Mouse (Mus musculus) c-Kit-positive CD71-positive TER-119-positive erythroid progenitor cells, embryonic 14.5 days (primary cell): ENCODE data around the gene Ubxn6.

ENCODE experiments used
- DNase-seq: peaks from one replicate; pipeline ENCODE4 v3.0.0-alpha.2; 2013; ENCODE audit warnings: low spot score

The Ubxn6 gene

DNA sequence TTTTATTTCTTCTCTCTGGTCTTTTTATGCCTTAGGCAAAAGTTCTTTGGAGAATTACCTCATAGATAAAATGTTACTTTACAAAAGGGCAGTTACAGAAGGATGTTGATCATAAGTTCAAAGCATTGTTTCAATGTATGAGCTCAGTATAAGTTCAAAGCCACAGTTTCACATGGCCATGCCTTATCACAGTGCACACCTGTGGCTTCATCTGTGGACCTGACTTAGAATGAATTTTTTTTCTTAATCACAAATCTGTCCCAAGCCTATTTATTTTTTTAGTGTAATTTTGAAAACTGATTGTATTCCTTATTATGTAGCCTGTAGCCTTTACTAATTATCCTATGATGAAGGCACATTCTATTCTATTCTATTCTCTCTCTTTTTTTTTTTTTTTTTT is 19.9 kb downstream of the Ubxn6 start:
- DNase-seq = no peak

DNA sequence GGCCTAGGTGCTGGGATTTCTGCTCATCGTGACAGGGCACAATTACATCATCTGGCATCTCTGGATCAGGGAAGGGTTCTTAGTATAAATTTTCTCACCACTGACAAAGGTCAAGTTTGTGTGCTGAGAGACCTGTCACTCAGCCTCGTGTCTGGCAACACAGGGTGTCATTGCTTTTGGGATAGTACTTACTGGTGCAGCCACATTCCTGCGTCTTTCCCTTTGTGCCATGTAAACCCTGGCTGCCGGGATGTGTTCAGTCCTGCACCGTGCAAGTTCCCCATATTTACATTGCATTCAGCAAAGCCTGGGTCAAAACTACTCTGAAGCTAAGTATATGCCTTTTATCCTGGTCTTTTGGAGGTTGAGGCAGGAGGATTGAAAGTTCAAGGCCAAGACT is 23.5 kb downstream of the Ubxn6 start:
- no peak for DNase-seq

DNA sequence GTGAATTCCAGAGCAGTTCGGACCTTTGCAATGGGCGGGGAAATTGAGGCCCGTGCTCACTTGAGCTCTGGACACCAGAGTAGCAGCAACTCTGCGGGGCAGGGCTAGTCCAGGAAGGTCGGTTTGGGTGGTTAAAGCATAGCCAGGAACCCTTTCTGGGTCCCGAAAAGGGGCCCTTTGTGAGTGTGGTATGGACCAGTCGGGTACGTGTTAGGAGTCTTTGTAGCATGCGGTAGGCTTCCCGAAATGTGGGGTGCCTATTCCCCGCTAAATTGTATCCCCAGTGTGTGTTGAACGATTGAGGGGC is 34.0 kb downstream of the Ubxn6 start:
- DNase-seq = no peak

DNA sequence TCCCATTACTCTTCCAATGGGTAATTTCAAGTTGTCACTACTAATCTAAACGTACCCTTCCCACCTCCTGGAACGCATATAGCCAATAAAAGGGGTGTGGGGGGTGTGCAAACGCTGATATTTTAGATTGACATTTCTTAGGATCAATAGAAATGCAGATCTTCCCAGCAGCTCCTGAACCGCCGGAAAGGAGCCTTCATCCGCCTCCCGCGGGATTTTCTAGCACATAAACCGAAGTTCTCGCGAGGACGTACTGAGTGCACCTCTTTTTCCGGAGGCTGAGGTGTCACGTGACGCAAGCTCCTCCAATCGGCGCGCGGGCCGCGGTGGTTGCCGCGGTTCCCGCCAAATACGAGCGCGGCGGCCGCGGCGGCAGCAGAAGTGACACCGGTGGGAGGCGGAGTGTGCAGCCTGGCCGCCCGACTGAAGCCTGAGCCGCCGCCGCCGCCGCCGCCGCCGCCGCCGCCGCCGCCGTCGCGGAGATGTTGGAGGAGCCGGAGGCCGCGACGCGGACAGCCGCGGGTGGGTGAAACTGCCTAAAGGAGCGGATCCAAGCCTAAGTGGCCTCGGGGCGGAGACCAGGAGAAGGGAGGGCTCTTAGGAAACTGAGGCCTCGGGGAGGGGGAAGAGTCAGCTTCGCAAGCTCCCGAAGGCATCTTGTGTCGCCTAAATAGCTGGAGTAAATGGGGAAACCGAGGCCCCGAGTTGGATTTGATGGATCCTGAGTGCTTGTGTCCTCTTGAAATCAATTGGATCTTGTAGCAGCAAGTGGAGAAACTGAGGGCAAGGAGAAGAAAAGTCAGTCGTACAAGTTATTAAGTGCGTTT is 34.6 kb downstream of the Ubxn6 start, which contains the start of gene Chaf1a:
Gene Chaf1a (plus strand): TSS at position 410 of the 827 bp plus-strand sequence.
- peak; percentile 97 for DNase-seq

DNA sequence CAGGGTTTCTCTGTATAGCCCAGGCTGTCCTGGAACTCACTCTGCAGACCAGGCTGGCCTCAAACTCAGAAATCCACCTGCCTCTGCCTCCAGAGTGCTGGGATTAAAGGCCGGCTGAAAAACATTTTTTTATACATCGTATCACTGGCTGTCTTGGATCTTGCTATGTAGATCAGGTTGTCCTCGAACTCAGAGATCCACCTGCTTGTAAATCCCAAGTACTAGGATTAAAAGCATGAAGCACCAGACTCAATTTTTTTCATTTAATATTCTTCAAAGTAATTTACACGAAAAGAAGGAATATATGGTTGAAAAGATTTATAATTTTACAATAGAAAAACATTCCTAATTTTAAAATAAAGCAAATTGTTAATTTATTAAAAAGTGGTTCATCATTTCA is 35.5 kb downstream of the Ubxn6 start:
- no peak for DNase-seq

DNA sequence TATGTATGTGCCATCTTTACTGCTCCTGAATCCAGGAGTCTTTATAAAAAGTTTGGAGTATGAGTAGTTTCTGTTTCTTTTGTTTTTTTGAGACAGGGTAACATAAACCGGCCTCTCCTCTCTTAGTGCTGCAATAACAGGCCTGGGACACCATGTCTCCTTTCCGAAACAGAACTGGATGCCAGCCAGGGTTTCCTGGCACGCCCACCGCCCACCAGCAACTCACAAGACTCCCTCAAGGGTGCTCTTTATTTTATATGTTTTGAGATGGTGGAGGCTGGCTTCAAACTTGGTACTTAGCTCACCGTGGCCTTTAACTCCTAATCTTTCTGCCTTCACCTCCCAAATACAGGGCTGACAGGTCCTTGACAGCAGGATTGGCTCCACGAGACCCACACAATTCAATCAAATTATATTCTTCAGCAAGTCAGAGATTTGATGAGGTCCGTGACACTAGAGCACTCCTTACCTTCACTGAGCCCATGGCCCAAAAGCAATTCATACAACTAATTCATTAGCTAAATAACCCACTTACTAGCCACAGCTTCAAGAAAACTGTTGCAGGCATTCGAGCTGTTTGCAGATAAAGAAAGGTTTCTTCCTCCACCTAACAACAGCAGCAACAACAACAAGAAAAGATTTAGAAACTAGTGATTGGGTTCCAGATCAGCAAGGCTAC is 36.1 kb downstream of the Ubxn6 start:
- DNase-seq = no peak

DNA sequence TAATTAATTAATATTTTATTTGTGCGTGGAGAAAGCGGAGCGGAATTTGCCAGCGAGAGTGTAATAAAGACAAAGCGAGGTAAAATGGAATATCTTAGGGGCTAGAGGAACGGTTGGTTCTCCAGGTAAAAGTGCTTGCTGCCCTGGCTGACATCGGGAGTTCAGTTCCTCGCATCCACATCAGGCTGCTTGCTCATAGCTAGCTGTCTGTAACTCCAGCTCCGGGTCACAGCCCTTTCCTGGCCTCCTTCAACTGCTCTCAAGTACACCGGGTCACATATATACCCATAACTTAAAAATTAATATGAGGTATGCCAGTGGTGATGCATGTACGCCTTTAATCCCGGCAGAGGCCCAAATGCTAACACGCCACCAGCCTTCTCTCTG is 37.9 kb downstream of the Ubxn6 start:
- DNase-seq = no peak

DNA sequence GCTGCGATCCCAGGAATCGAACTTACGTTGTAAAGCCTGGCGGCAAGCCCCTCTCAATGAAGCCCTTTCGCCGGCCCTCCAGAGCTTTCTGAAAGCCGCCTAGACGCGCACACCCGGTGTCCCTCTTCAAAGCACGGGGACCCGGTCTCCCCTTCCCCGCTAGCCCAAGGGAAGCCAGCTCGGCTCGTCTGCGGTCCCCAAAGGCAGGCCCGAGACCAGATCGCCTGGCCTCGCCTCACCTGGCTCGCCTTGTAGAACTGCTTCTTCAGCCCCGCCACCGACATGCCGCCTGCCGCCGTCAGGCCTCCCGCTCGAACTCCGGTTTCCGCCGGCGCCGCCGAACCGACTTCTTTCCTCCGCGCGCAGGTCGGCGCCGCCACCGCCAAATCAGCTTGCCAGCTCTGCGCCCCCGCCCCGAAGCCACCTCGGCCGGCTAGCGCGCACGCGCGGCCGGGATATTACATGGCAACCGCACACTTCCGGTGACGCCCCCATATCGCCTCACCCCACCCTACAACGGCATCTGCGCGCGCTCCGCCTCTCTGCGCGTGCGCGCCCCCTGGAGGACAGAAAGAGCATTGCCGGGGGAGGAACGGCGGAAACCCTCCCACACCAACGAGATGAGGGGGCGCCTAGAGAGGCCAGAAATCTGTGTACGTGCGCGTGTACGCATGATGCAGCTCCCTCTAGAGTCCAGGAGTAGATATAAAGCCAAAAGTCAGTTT is 38.5 kb downstream of the Ubxn6 start, which contains the start of gene Sh3gl1:
Gene Sh3gl1 (minus strand): TSS at position 460 of the 725 bp plus-strand sequence.
- DNase-seq = peak; percentile 98

DNA sequence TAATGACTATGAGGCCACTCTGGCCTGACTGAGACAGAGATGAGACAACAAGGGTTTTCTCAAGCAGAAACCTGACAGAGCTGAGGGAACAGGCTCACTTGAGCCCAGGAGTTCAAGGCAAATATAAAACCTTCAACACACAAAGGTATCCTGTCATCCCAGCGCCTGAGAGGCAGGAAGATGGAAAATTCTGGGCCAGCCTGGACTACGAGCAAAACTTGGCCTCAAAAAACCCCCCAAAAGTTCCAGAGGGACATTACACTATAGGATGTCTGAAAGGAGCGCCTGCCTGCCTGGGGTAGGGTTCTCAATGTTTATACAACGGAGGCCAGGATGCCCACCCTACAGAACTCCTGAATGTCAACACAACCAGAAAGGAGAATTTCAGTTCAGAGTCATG is 39.6 kb downstream of the Ubxn6 start:
- DNase-seq = no peak

DNA sequence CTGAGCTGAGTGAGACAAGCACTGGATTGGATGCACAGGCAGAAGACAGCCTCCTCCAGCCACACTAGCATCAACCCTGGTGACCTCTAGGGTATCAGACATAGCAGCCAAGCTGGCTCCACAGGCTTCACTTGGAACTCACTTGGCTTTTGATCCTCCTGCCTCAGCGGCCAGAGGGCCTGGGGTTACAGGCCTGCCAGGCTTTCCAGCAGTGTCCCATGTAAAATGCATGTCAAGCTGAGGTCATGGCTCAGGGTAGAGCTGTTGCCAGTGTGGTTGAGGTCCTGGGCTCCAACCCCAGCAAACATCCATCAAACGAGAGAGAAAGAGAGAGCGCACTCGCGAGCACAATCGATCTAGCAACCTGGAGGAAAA is 40.1 kb downstream of the Ubxn6 start:
- no peak for DNase-seq

DNA sequence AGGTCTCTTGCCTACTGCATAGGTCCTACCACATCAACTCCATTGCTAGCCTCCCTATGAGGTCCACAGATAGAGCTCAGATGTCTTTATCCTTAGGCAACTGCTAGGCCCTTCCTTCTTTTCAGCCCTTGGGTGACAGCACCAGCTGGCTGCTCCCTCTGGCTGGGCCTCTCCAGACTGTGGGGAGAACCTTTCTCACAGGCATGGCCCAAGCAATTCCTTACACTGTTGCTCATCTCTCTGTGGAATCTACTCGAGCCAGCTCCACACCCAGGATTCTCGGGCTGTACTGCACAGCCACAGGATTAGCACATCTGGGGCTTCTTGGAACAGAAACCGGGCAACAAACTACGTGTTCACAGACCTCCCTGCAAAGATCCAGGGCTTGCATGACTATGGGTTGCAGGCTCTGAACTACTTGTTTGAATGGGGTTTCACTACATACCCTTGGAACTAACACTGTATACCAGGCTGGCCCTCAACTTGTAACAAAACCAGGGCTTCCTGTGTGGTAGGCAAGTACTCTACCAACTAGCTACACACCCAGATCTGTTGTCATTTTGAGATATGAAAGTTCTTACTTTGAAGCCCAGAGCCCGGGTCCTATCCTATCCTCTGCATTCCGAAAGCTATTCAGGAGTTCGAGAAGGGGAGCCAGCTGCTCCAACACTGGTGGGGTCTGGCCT is 40.6 kb downstream of the Ubxn6 start:
- DNase-seq = no peak

DNA sequence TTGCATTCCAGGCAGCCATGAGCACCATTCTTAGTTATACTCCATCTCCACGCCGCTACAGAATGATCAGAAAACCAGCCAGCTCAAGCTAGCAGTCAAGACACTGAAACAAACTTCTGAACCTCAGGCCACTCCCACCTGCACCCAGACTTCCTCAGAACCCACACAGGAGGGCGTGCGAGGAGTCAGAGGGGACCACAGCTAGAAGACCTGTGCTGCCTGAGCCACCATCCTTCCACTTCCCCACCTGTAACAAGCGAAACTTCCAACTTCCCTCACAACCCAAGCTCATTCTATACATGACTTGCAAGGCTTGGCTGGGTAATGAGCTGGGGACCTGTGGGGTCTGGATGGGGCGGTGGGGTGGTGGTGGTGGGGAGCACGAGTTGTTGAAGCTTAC is 42.0 kb downstream of the Ubxn6 start:
- DNase-seq = no peak

DNA sequence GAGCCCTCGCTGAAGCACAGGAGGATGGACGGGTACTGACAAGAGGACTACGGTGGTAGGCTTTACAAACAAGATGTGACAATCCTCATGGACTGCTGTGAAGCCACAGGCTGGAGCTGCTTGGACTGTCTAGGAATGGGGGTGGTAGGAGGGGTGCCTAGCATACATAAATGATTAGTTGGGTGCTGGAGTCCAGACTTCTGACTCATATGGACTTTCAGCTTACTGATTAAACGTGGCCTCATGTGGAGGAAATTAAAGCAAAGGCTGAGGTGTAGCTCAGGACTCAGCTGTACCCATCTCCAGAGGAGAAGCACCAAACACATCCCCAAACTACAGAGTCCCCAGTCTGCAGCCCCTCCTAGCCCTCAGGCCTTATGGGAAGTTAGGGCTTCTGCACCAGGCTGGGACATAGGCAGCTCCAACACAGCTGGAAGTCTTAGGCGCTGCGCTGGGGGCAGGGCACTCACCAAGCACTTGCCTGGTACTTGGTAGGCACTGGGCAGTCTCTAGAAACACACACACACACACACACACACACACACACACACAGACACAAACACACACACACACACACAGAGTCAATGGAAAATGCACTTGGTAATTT is 42.6 kb downstream of the Ubxn6 start:
- DNase-seq = no peak

DNA sequence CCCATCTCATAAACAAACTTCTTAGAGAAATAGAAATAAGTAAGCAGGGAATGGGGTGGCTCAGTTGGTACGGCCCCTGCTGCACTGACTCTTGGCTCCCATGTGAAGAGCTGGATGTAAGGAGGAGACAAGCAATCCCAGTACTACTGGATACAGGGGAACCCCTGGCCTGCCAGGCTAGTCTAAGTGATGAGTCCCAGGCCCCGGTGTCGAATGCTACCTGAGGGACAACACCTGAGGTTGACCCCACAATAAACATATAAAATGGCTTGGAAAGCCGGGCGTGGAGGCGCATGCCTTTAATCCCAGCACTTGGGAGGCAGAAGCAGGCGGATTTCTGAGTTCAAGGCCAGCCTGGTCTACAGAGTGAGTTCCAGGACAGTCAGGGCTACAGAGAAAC is 43.4 kb downstream of the Ubxn6 start:
- no peak for DNase-seq

DNA sequence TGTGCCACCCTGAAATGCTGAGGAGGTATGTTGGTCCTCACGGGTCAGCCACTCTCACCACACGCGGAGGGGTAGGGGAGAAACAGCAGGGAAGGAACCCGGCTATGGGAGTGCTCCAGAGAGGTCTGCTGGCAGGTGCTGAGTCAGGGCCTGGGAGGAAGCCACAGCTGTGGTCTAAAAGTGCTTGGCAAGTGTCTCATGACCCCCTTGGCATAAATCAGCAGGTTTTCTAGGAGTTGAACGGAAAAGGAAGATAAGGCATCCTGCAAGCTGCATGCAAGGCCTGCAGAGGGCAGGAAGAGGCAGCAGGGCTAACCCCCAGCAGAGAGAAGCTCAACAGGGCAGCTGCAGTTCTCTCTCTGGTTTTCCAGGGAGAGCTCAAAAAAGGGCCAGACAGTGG is 43.9 kb downstream of the Ubxn6 start:
- DNase-seq = no peak

DNA sequence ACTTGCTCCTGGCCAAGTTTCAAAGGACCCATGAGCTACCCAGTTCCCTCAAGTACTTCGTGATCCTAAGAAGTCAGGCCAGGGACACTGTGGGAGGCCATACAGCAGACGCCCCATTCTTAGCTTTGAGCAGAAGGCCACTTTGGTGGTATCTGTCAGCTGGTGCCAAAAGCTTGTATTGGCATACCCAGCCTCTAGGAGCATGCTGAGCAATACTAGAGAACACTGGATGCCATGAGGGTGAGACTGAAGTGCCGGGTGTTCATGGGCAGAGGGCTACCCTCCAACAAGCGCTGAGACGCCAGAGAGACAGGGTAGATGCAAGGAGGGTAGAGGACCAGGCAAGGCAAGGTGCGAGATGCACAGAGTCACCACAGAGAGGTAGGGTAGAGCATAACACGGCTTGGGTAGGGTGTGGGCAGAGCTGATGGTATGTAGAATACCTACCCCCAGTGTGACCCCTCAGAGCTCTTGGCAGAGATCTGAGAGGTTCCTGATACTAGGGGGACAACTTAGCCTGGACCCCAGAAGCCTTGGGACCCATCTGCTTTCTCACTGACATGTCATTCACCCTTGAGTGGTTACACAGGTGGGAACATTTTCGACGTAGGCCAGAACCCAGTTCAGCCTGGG is 44.5 kb downstream of the Ubxn6 start:
- DNase-seq = no peak

DNA sequence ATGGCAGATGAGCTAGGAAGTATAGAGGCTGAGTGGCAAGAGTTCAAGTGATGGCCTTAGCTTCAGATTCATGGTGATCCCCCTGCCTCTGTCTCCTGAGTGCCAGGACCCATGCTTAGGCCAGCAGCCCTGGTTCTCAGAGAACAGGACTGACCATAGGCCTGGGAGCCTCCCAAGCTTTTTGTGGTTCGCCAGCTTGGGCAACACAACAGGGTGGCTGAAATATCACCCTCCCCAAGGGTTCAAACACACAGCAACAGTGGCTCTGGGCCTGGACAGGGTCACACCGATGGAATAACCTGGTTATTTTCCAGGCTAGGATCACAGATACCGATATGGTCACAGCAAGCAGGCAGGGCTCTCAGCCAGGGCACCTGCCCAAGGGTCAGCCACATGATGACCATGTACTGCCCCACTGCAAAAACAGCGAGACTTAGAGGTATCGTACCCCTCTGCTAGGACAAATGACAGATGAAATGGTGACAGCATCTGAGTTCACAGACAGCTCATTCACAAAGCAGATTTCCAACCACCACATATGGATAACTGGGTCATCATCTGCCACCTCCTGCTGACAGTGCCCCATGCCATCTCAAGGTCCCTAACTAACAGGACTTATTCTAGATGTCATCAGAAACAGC is 46.9 kb downstream of the Ubxn6 start:
- no peak for DNase-seq

DNA sequence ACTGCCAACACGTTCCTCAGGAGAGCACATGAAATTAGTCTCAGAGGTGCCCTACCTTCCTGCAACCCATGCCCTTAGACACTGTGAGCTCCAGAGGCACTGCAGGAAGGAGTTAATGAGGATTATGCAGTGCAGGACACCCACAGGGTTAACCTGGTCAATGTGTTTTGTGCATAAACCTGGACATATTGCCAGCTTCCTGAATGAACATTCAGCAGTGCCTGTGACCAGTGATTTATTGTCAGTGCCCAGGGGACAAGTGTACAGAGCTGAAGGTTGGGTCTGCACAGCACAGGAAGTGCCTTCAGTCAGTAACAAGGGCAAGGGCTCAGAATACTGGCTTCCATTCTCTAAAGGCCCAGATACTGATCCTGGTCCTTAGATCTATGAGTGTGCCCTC is 47.9 kb downstream of the Ubxn6 start:
- DNase-seq = no peak

DNA sequence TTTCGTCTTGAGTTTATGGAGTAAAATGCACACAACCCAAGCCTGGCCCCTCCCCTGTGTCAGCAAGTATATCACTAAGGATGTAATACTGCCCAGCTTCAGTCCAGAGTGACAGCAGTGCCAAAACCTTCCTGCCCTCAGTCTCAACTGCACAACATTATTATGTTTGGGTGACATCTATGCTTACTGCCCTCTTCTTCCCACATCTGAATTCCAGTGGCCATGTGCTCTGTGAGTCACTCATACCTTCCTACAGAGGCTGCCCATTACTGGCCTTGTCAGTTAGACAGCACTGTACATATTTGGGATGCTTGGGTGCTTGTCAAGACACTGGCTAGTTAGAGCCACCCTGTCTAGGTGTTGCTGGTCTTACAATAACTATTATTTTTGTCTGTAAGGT is 48.5 kb downstream of the Ubxn6 start:
- no peak for DNase-seq

DNA sequence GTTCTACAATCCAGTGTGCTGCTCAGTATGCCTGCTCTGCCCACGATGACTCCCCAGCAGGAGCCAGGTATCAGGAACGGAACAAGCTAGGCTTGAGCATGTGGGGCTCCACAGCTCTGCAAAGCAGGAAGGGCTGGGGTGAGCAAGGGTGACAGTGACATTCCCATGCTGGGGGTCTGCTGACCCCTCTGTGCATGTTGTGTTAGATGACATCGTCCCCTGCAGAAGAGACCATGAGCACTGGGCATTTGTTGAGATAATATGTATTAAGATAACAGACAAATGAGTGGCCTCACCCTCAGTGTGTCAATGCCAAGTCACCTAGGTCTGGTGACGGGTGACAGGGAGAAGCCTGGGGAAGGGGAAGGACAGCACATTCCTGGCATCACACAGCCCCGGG is 49.9 kb downstream of the Ubxn6 start:
- no peak for DNase-seq

DNA sequence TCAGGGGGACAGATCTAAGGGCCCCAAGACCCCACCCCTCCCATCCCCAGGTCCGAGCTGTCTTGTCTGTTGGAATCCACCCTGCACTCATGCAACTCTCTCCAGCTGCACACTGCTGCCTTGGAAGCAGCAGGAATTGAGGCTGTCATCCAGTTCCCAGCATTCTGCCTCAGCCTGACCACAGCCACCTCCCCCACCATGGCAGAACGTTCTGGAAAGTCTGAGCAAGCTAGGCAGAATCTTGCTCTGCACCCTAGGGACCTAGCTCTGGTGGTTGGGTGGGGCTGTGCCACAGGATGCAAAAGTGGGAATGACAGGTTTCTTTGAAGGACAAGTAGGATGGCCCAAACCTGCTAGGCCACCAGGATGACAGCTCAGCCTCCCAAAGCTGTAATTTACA is 50.4 kb downstream of the Ubxn6 start:
- no peak for DNase-seq
